Mouse (Mus musculus) embryo, embryonic 9.5 days (tissue): ENCODE results near the gene Upk3b.
A peak's percentile ranks its signal among the peaks of the same experiment; 100 is the strongest.

ENCODE experiments used
- DNase-seq: peaks from one replicate; pipeline ENCODE4 v3.0.0-alpha.2; 2017; ENCODE audit errors: extremely low spot score

Gene Upk3b

GRCm38 (mm10) chr5:136075076-136075475 lies 36.8 kb downstream of the Upk3b start:
- no peak for DNase-seq

GRCm38 (mm10) chr5:136076284-136076683 lies 38.0 kb downstream of the Upk3b start:
- DNase-seq = no peak

- no peak for DNase-seq
Measured at GRCm38 (mm10) chr5:136077001-136077550, 38.8 kb downstream of the Upk3b start.

- DNase-seq = no peak
Measured at GRCm38 (mm10) chr5:136078136-136078535, 39.8 kb downstream of the Upk3b start.

- no peak for DNase-seq
Measured at GRCm38 (mm10) chr5:136082345-136082744, 44.0 kb downstream of the Upk3b start.

GRCm38 (mm10) chr5:136083669-136084107 lies 45.4 kb downstream of the Upk3b start, which contains the start of gene Rasa4:
Gene Rasa4 (plus strand): TSS chr5:136083916.
- DNase-seq = peak; percentile 92

- no peak for DNase-seq
Measured at GRCm38 (mm10) chr5:136084144-136084881, 46.0 kb downstream of the Upk3b start.

- peak; percentile 38 for DNase-seq
Measured at GRCm38 (mm10) chr5:136084891-136085651, 46.8 kb downstream of the Upk3b start.

GRCm38 (mm10) chr5:136086290-136086689 lies 48.0 kb downstream of the Upk3b start:
- DNase-seq = no peak

- DNase-seq = no peak
Measured at GRCm38 (mm10) chr5:136088821-136089575, 50.7 kb downstream of the Upk3b start.

GRCm38 (mm10) chr5:136091927-136092326 lies 53.6 kb downstream of the Upk3b start:
- DNase-seq = no peak

GRCm38 (mm10) chr5:136094249-136095010 lies 56.1 kb downstream of the Upk3b start:
- DNase-seq = no peak

GRCm38 (mm10) chr5:136095089-136095488 lies 56.8 kb downstream of the Upk3b start:
- no peak for DNase-seq
